26 mouse cellular contexts compared by ENCODE assay signal in the genomic region with DNA sequence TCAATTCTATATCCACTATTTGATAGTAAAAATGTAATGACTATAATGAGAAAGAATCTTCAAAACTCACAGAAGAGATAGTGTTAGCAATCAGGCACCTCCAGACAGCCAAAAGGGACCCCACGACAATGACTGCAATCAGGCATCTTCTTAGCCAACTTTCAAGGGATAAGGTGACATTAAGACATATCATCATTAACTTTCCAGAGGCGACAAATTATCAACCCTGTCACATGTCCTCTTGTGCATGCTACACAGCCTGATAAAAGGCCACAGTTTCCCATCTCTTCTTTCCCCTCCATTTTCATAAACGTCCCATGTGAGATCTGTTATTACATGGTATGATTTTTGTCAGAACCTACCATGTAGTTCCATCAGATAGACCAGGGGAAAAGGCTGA. TPM values are rescaled to one million over a fixed set of nuclear protein-coding genes. Genes with fewer than 3 reads are reported as not detected.
A peak's percentile ranks its signal among the peaks of the same experiment; 100 is the strongest.
DNase-seq lines count a peak whose midpoint lies in the region; ATAC-seq and TF ChIP-seq lines count a peak whose summit lies in the region.
"Had no signal": no experiment of that assay in that cellular context is flagged by ENCODE, and none has a peak within 500 bp of the region (broad histone marks: within the 10 kb centered on the region; RNA-seq: fewer than 3 reads in every experiment).

No protein-coding gene starts in this region.

- no peaks in the 10 kb centered on the region for H3K27me3 ChIP-seq in liver, embryonic 13.5 days
- no peaks in the 10 kb centered on the region for H3K27me3 ChIP-seq in heart, adult 2 months (ENCODE audit: control insufficient read depth, insufficient read depth, low read length)
- H3K27me3 ChIP-seq: embryonic facial prominence, embryonic 12.5 days; heart, embryonic 15.5 days; hindbrain, embryonic 12.5 days; intestine, embryonic 15.5 days had no signal

- peak; percentile 73 for DNase-seq in c-Kit-positive CD71-positive TER-119-negative erythroid progenitor cells, embryonic 14.5 days (ENCODE audit: low read depth)
- DNase-seq in liver, embryonic 13.5 days: peak; percentile 54
- no peak for DNase-seq in left cerebral cortex, adult 8-10 months (ENCODE audit: low spot score in 2 of 2)
- no peak for DNase-seq in heart, adult 2 months
- DNase-seq in adrenal gland, adult 2 months: no peak
- DNase-seq: adrenal gland, postnatal 14 days; B cell, adult 2 months; cerebellum, adult 2 months; cerebellum, postnatal 36 days; embryo, embryonic 11 days; heart, postnatal 36 days; kidney, adult 2 months; kidney, postnatal 36 days; lung, postnatal 4 days; midbrain, embryonic 14.5 days; right cerebral cortex, postnatal 25 days; thymus, postnatal 4 days had no signal

- H3K79me2 ChIP-seq in heart, adult 2 months (replicated peaks; ENCODE audit: control insufficient read depth, insufficient read depth, low read length): peaks cover 8% of the 10 kb centered on the region

- no peak for TF ChIP-seq POLR2A in heart, adult 2 months (IDR thresholded peaks at IDR 0.05; ENCODE audit: insufficient read depth, low read depth, low read length)

- no peak overlapping the region for H3K4me3 ChIP-seq in liver, embryonic 13.5 days (replicated peaks)
- no peak overlapping the region for H3K4me3 ChIP-seq in heart, adult 2 months
- H3K4me3 ChIP-seq: embryonic facial prominence, embryonic 12.5 days; heart, embryonic 15.5 days; hindbrain, embryonic 12.5 days; intestine, embryonic 15.5 days; layer of hippocampus, adult 2 months had no signal

- peak overlapping the region; percentile 50 for H3K4me2 ChIP-seq in liver, embryonic 13.5 days
- H3K4me2 ChIP-seq: embryonic facial prominence, embryonic 12.5 days; heart, embryonic 15.5 days; hindbrain, embryonic 12.5 days; intestine, embryonic 15.5 days had no signal

- no peaks in the 10 kb centered on the region for H3K9me3 ChIP-seq in liver, embryonic 13.5 days (replicated peaks)
- H3K9me3 ChIP-seq: embryonic facial prominence, embryonic 12.5 days; heart, embryonic 15.5 days; hindbrain, embryonic 12.5 days; intestine, embryonic 15.5 days had no signal

- H3K4me1 ChIP-seq in liver, embryonic 13.5 days (replicated peaks): peaks cover 51% of the 10 kb centered on the region
- H3K4me1 ChIP-seq in heart, adult 2 months (ENCODE audit: control insufficient read depth, insufficient read depth, low read length): peaks cover 2% of the 10 kb centered on the region
- H3K4me1 ChIP-seq: embryonic facial prominence, embryonic 12.5 days; heart, embryonic 15.5 days; hindbrain, embryonic 12.5 days; intestine, embryonic 15.5 days had no signal

- ATAC-seq in erythroblast, adult 5-6 weeks (replicated peaks; ENCODE audit: low FRiP score, poor library complexity, severe bottlenecking): peak; percentile 61
- peak; percentile 86 for ATAC-seq in liver, embryonic 13.5 days (ENCODE audit: low read depth)
- peak; percentile 78 for ATAC-seq in megakaryocyte progenitor cell, adult 5-6 weeks (replicated peaks; ENCODE audit: poor library complexity)
- ATAC-seq: forebrain, embryonic 16.5 days; hindbrain, postnatal 0 days; intestine, embryonic 15.5 days had no signal

- peak overlapping the region; percentile 77 for H3K27ac ChIP-seq in liver, embryonic 13.5 days
- H3K27ac ChIP-seq in heart, adult 2 months: no peak overlapping the region
- H3K27ac ChIP-seq: embryonic facial prominence, embryonic 12.5 days; heart, embryonic 15.5 days; hindbrain, embryonic 12.5 days; hindbrain, postnatal 0 days; intestine, embryonic 15.5 days; layer of hippocampus, adult 2 months had no signal

- no peak overlapping the region for H3K9ac ChIP-seq in liver, embryonic 13.5 days
- no peak overlapping the region for H3K9ac ChIP-seq in heart, adult 2 months (ENCODE audit: low read depth, low read length)
- H3K9ac ChIP-seq: embryonic facial prominence, embryonic 12.5 days; heart, embryonic 15.5 days; hindbrain, embryonic 12.5 days; intestine, embryonic 15.5 days had no signal

- TF ChIP-seq CTCF in heart, adult 2 months (IDR thresholded peaks at IDR 0.05): no peak

- 26% methylated on average over 3 of the region's 3 CpGs for WGBS in liver, embryonic 13.5 days (ENCODE audit: insufficient replicate concordance)
- WGBS in heart, adult 2 months: 80% methylated on average over 3 of the region's 3 CpGs

- peaks cover 5% of the 10 kb centered on the region; the same call in 1 of the 2 replicates for H3K36me3 ChIP-seq in liver, embryonic 13.5 days
- H3K36me3 ChIP-seq in heart, adult 2 months (ENCODE audit: control insufficient read depth, insufficient read depth, low read length): no peaks in the 10 kb centered on the region
- H3K36me3 ChIP-seq: embryonic facial prominence, embryonic 12.5 days; heart, embryonic 15.5 days; hindbrain, embryonic 12.5 days; intestine, embryonic 15.5 days had no signal

- intact Hi-C loops in heart, adult 2 months (cut with DNase I): no loop called here

- TF ChIP-seq EP300 in heart, adult 2 months (IDR thresholded peaks at IDR 0.05; ENCODE audit: insufficient read depth, low read depth, low read length): no peak

RNA-seq across cellular contexts. Expression of a gene that starts 9.0 kb away (rescaled TPM):
- 8.6 and 10.0 TPM in 2 replicates for total RNA-seq in erythroblast, adult 5-6 weeks (2015; ENCODE audit: low replicate concordance)
- total RNA-seq in erythroblast, adult 5-6 weeks (2017; ENCODE audit: low replicate concordance): 8.3 and 8.9 TPM in 2 replicates
- polyA plus RNA-seq in liver, embryonic 13.5 days (2015; fragmentation: Nextera tagmentation; extraction: Ambion mirVana): 7.1 and 9.5 TPM in 2 replicates
- 13.1 and 22.7 TPM in 2 replicates for total RNA-seq in megakaryocyte progenitor cell, adult 5-6 weeks (2015)
- 23.6 and 26.4 TPM in 2 replicates for total RNA-seq in megakaryocyte progenitor cell, adult 5-6 weeks (2017)
- 10 to 100 TPM; 25.2 to 30.7 (median 29.1) TPM for total RNA-seq in left cerebral cortex, adult 8-10 months (2022)
- 10 to 100 TPM; 14.7 TPM for total RNA-seq in heart, adult 2 months (2021)
- 1.7 and 4.0 TPM in 2 replicates for polyA plus RNA-seq in heart, adult 2 months (2012; rRNA removed)
- total RNA-seq in adrenal gland, adult 2 months (2021): 10 to 100 TPM; 15.8 to 19.2 TPM
- polyA plus RNA-seq in adrenal gland, adult 2 months (2012; rRNA removed): 0.85 and 1.5 TPM in 2 replicates

Comparison
In these comparisons a context has a peak if more than half of its experiments do, and no peak if none do; other contexts are left out.
1. DNase-seq: peak in c-Kit-positive CD71-positive TER-119-negative erythroid progenitor cells, embryonic 14.5 days (single experiment) and liver, embryonic 13.5 days (single experiment); none in left cerebral cortex, adult 8-10 months (0 of 2), heart, adult 2 months (0 of 2) and adrenal gland, adult 2 months (single experiment).
2. Peak in every context shown above with its lines, with median percentiles within 50 percentile points of each other: ATAC-seq.